Mouse (Mus musculus): Measurements from ENCODE around the gene Vps25. TPM values are rescaled to one million over a fixed set of nuclear protein-coding genes. Genes with fewer than 3 reads are reported as not detected.
A peak's percentile ranks its signal among the peaks of the same experiment; 100 is the strongest.

Gene Vps25
- total and polyA plus RNA-seq, 2 experiments from 2014 or later = 82.1 to 137 TPM

GRCm38 (mm10) chr11:101251031-101251430 is 2.5 kb upstream of the Vps25 start:
- Histone ChIP-seq H3K27me3 (ENCODE audit: insufficient read depth, low read length) (no peaks in the 10 kb centered on the region), H3K4me1 (ENCODE audit: insufficient read depth, low read length) (peaks cover 14% of the 10 kb centered on the region), H3K27ac (no peak overlapping the region), H3K36me3 (ENCODE audit: insufficient read depth, low read length) (no peaks in the 10 kb centered on the region), H3K9me3 (ENCODE audit: low read length) (no peaks in the 10 kb centered on the region), H3K4me3 (ENCODE audit: low read length) (no peak overlapping the region), H3K4me2 (ENCODE audit: low read depth, low read length) (no peak overlapping the region), H3K9ac (replicated peaks; ENCODE audit: low read length) (no peak overlapping the region)
- DNase-seq (ENCODE audit: low spot score) = no peak
- TF ChIP-seq CTCF (IDR thresholded peaks at IDR 0.05; ENCODE audit: low read depth) = no peak
- whole genome bisulfite sequencing = 66% methylated on average over 2 of the region's 2 CpGs
- no peak for ATAC-seq

- 10% methylated on average over 7 of the region's 7 CpGs for WGBS
- H3K27me3 ChIP-seq (ENCODE audit: insufficient read depth, low read length) = no peaks in the 10 kb centered on the region
Observed at GRCm38 (mm10) chr11:101252941-101253340, 566 bp upstream of the Vps25 start.

GRCm38 (mm10) chr11:101255826-101256775 is 2.6 kb downstream of the Vps25 start:
- Histone ChIP-seq H3K27ac (no peak overlapping the region), H3K9ac (replicated peaks; ENCODE audit: low read length) (no peak overlapping the region), H3K4me2 (ENCODE audit: low read depth, low read length) (no peak overlapping the region), H3K4me1 (ENCODE audit: insufficient read depth, low read length) (peaks cover 23% of the 10 kb centered on the region), H3K4me3 (ENCODE audit: low read length) (no peak overlapping the region), H3K36me3 (ENCODE audit: insufficient read depth, low read length) (peaks cover 11% of the 10 kb centered on the region; the same call in 1 of the 2 replicates), H3K27me3 (ENCODE audit: insufficient read depth, low read length) (no peaks in the 10 kb centered on the region), H3K9me3 (ENCODE audit: low read length) (no peaks in the 10 kb centered on the region)
- ATAC-seq = no peak
- TF ChIP-seq CTCF (IDR thresholded peaks at IDR 0.05; ENCODE audit: low read depth) = no peak
- DNase-seq (ENCODE audit: low spot score) = no peak
- 88% methylated on average over 13 of the region's 13 CpGs for WGBS

More at GRCm38 (mm10) chr11:101252941-101253340, 566 bp upstream of the Vps25 start:
- Histone ChIP-seq H3K4me2 (ENCODE audit: low read depth, low read length) (peak overlapping the region; percentile 97), H3K4me1 (ENCODE audit: insufficient read depth, low read length) (peaks cover 10% of the 10 kb centered on the region), H3K4me3 (ENCODE audit: low read length) (peak overlapping the region; percentile 62), H3K9ac (replicated peaks; ENCODE audit: low read length) (peak overlapping the region; percentile 71), H3K9me3 (ENCODE audit: low read length) (no peaks in the 10 kb centered on the region), H3K36me3 (ENCODE audit: insufficient read depth, low read length) (0 out of 2 replicates have a peak, but pooled peaks cover 3% of the 10 kb centered on the region), H3K27ac (peak overlapping the region; percentile 86; the same call in 1 of the 2 replicates)
- DNase-seq (ENCODE audit: low spot score) = no peak
- ATAC-seq = no peak
- TF ChIP-seq CTCF (IDR thresholded peaks at IDR 0.05; ENCODE audit: low read depth) = no peak

- peak overlapping the region; percentile 97; the same call in 1 of the 2 replicates for H3K4me2 ChIP-seq (ENCODE audit: low read depth, low read length)
- DNase-seq (ENCODE audit: low spot score) = no peak
- H3K4me1 ChIP-seq (ENCODE audit: insufficient read depth, low read length) = peaks cover 15% of the 10 kb centered on the region
- H3K9me3 ChIP-seq (ENCODE audit: low read length) = no peaks in the 10 kb centered on the region
- H3K27ac ChIP-seq = no peak overlapping the region
- no peak for ATAC-seq
- H3K9ac ChIP-seq (replicated peaks; ENCODE audit: low read length) = no peak overlapping the region
- no peak overlapping the region for H3K4me3 ChIP-seq (ENCODE audit: low read length)
- H3K36me3 ChIP-seq (ENCODE audit: insufficient read depth, low read length) = peaks cover 11% of the 10 kb centered on the region; the same call in 1 of the 2 replicates
- no peak for TF ChIP-seq CTCF (IDR thresholded peaks at IDR 0.05; ENCODE audit: low read depth)
- peaks cover 11% of the 10 kb centered on the region; the same call in 1 of the 2 replicates for H3K27me3 ChIP-seq (ENCODE audit: insufficient read depth, low read length)
- WGBS = 42% methylated on average over 6 of the region's 6 CpGs
Observed at GRCm38 (mm10) chr11:101259261-101259712, 5.8 kb downstream of the Vps25 start.

GRCm38 (mm10) chr11:101259948-101260825 is 6.7 kb downstream of the Vps25 start, which contains the start of gene Wnk4:
TSS of gene Wnk4 (plus strand) at chr11:101260567.
- Histone ChIP-seq H3K9ac (replicated peaks; ENCODE audit: low read length) (peak within 1 kb of the TSS; percentile 63), H3K27me3 (ENCODE audit: insufficient read depth, low read length) (peaks cover 11% of the 10 kb centered on the region; the same call in 1 of the 2 replicates), H3K4me1 (ENCODE audit: insufficient read depth, low read length) (peaks cover 17% of the 10 kb centered on the region), H3K4me3 (ENCODE audit: low read length) (peak within 1 kb of the TSS; percentile 42), H3K27ac (peak within 1 kb of the TSS; percentile 41; the same call in 1 of the 2 replicates), H3K36me3 (ENCODE audit: insufficient read depth, low read length) (peaks cover 11% of the 10 kb centered on the region; the same call in 1 of the 2 replicates), H3K4me2 (ENCODE audit: low read depth, low read length) (peak within 1 kb of the TSS; percentile 97), H3K9me3 (ENCODE audit: low read length) (no peaks in the 10 kb centered on the region)
- ATAC-seq = peak; percentile 71
- WGBS = 1% methylated on average over 42 of the region's 43 CpGs
- no peak for TF ChIP-seq CTCF (IDR thresholded peaks at IDR 0.05; ENCODE audit: low read depth)
- peak; percentile 61 for DNase-seq (ENCODE audit: low spot score)

Measured in hindbrain, postnatal 0 days (tissue).